Mouse (Mus musculus) limb, embryonic 15.5 days (tissue): ENCODE measurements at regions not wholly inside any gene's neighbourhood (a gene's known extent, or its start where the extent isn't known, plus 50 kb on each side); places are given as distances from the start of the nearest gene placed in this dataset.
"Not testable (repeated sequence)": the region's sequence is repeated elsewhere in the genome, so short reads cannot be mapped to it uniquely, and the experiment has no call there.

Experiments used
- ATAC-seq: fragments of 200-750 bp; cut with Nextera tagmentation; 2 replicates; pipeline ENCODE4 v1.8.0; 2017; ENCODE audit warnings: low read depth, moderate TSS enrichment; ENCODE audit not compliant: insufficient number of reproducible peaks, low FRiP score, low TSS enrichment
- H3K27ac ChIP-seq: fragments of 300-500 bp; sonication (generic); 2 replicates; pipeline ENCODE4 v1.5.1; 2015; ENCODE audit warnings: moderate library complexity, mild to moderate bottlenecking, inconsistent platforms
- H3K27me3 ChIP-seq: fragments of 300-500 bp; sonication (generic); 2 replicates; pipeline ENCODE4 v1.6.1; 2015; ENCODE audit warnings: inconsistent platforms
- H3K36me3 ChIP-seq: fragments of 300-500 bp; sonication (generic); 2 replicates; pipeline ENCODE4 v1.6.1; 2015; ENCODE audit warnings: inconsistent platforms
- H3K4me1 ChIP-seq: fragments of 300-500 bp; sonication (generic); 2 replicates; pipeline ENCODE4 v1.6.1; 2015; ENCODE audit warnings: inconsistent platforms
- H3K4me2 ChIP-seq: fragments of 300-500 bp; sonication (generic); 2 replicates; pipeline ENCODE4 v1.6.1; 2015; ENCODE audit warnings: mild to moderate bottlenecking, inconsistent platforms
- H3K4me3 ChIP-seq: fragments of 300-500 bp; sonication (generic); 2 replicates; pipeline ENCODE4 v1.5.1; 2015; ENCODE audit warnings: mild to moderate bottlenecking, inconsistent platforms
- H3K9ac ChIP-seq: fragments of 300-500 bp; sonication (generic); 2 replicates; pipeline ENCODE4 v1.6.1; 2015; ENCODE audit warnings: inconsistent platforms
- H3K9me3 ChIP-seq: fragments of 300-500 bp; sonication (generic); 2 replicates; pipeline ENCODE4 v1.6.1; 2016; ENCODE audit warnings: inconsistent platforms
- WGBS: fragments of 180-500 bp; shearing (Covaris S2); methylation state at CpG from one replicate; pipeline ENCODE4 v1.1.7; 2015; 5-methylcytosine and 5-hydroxymethylcytosine counted together

- H3K9ac ChIP-seq, result no peak overlapping the region
- peak overlapping the region; percentile 30 for H3K4me2 ChIP-seq
- 12% methylated on average over 8 of the region's 8 CpGs for WGBS
- ATAC-seq, result no peak
- H3K4me1 ChIP-seq, result peaks cover 31% of the 10 kb centered on the region
- H3K9me3 ChIP-seq, result no peaks in the 10 kb centered on the region
- H3K36me3 ChIP-seq, result no peaks in the 10 kb centered on the region
- H3K4me3 ChIP-seq, result no peak overlapping the region
- H3K27me3 ChIP-seq, result no peaks in the 10 kb centered on the region
- peak overlapping the region; percentile 87 for H3K27ac ChIP-seq
Observed at GRCm38 (mm10) chr5:74792936-74793335, 90.2 kb upstream of the Lnx1 start.

GRCm38 (mm10) chr5:74792301-74792700 is 89.6 kb upstream of the Lnx1 start:
- H3K4me2 ChIP-seq, result peak overlapping the region; percentile 30
- peak; percentile 56; the same call in 1 of the 2 replicates for ATAC-seq
- H3K36me3 ChIP-seq, result no peaks in the 10 kb centered on the region
- no peaks in the 10 kb centered on the region for H3K9me3 ChIP-seq
- H3K4me1 ChIP-seq, result peaks cover 31% of the 10 kb centered on the region
- no peaks in the 10 kb centered on the region for H3K27me3 ChIP-seq
- H3K27ac ChIP-seq, result peak overlapping the region; percentile 87
- 1% methylated on average over 7 of the region's 7 CpGs for WGBS
- 0 out of 2 replicates have a peak overlapping the region, but pooled peaks have one; percentile 1 for H3K9ac ChIP-seq
- no peak overlapping the region for H3K4me3 ChIP-seq

- H3K27me3 ChIP-seq, H3K9ac ChIP-seq, H3K4me2 ChIP-seq, H3K27ac ChIP-seq, ATAC-seq, H3K9me3 ChIP-seq, H3K4me3 ChIP-seq, H3K36me3 ChIP-seq: not testable (repeated sequence)
- WGBS, result 61% methylated on average over 4 of the region's 4 CpGs
- peaks cover 27% of the 10 kb centered on the region for H3K4me1 ChIP-seq
Observed at GRCm38 (mm10) chr5:74790501-74790900, 87.8 kb upstream of the Lnx1 start.

GRCm38 (mm10) chr5:74783906-74784305 is 81.2 kb upstream of the Lnx1 start:
- no peak overlapping the region for H3K4me2 ChIP-seq
- no peak overlapping the region for H3K27ac ChIP-seq
- no peak overlapping the region for H3K9ac ChIP-seq
- 42% methylated on average over 9 of the region's 9 CpGs for WGBS
- no peaks in the 10 kb centered on the region for H3K9me3 ChIP-seq
- ATAC-seq, result no peak
- no peak overlapping the region for H3K4me3 ChIP-seq
- no peaks in the 10 kb centered on the region for H3K36me3 ChIP-seq
- no peaks in the 10 kb centered on the region for H3K27me3 ChIP-seq
- 0 out of 2 replicates have a peak, but pooled peaks cover 4% of the 10 kb centered on the region for H3K4me1 ChIP-seq

GRCm38 (mm10) chr5:74778076-74778465 is 75.4 kb upstream of the Lnx1 start:
- Histone ChIP-seq H3K9me3 (no peaks in the 10 kb centered on the region), H3K4me1 (peaks cover 10% of the 10 kb centered on the region; the same call in 1 of the 2 replicates), H3K27me3 (no peaks in the 10 kb centered on the region), H3K4me3 (no peak overlapping the region), H3K4me2 (no peak overlapping the region), H3K9ac (no peak overlapping the region), H3K36me3 (no peaks in the 10 kb centered on the region), H3K27ac (no peak overlapping the region)
- 71% methylated on average over 1 of the region's 1 CpGs for WGBS
- ATAC-seq, result no peak

- no peak for ATAC-seq
- no peak overlapping the region for H3K9ac ChIP-seq
- no peak overlapping the region for H3K27ac ChIP-seq
- H3K4me1 ChIP-seq, result peaks cover 10% of the 10 kb centered on the region; the same call in 1 of the 2 replicates
- WGBS, result 57% methylated on average over 10 of the region's 10 CpGs
- no peaks in the 10 kb centered on the region for H3K9me3 ChIP-seq
- H3K27me3 ChIP-seq, result no peaks in the 10 kb centered on the region
- no peak overlapping the region for H3K4me2 ChIP-seq
- no peaks in the 10 kb centered on the region for H3K36me3 ChIP-seq
- H3K4me3 ChIP-seq, result no peak overlapping the region
Observed at GRCm38 (mm10) chr5:74777381-74778075, 74.8 kb upstream of the Lnx1 start.

GRCm38 (mm10) chr5:74776081-74776480 is 73.4 kb upstream of the Lnx1 start:
- ATAC-seq, result no peak
- Histone ChIP-seq H3K27ac (no peak overlapping the region), H3K9me3 (no peaks in the 10 kb centered on the region), H3K9ac (no peak overlapping the region), H3K4me2 (no peak overlapping the region), H3K4me1 (peaks cover 10% of the 10 kb centered on the region; the same call in 1 of the 2 replicates), H3K4me3 (no peak overlapping the region), H3K36me3 (no peaks in the 10 kb centered on the region), H3K27me3 (no peaks in the 10 kb centered on the region)
- 75% methylated on average over 3 of the region's 3 CpGs for WGBS

- H3K36me3 ChIP-seq, result no peaks in the 10 kb centered on the region
- peaks cover 10% of the 10 kb centered on the region; the same call in 1 of the 2 replicates for H3K4me1 ChIP-seq
- no peaks in the 10 kb centered on the region for H3K27me3 ChIP-seq
- H3K4me3 ChIP-seq, result no peak overlapping the region
- H3K27ac ChIP-seq, result no peak overlapping the region
- no peak overlapping the region for H3K9ac ChIP-seq
- ATAC-seq, result no peak
- H3K9me3 ChIP-seq, result no peaks in the 10 kb centered on the region
- 64% methylated on average over 3 of the region's 3 CpGs for WGBS
- no peak overlapping the region for H3K4me2 ChIP-seq
Observed at GRCm38 (mm10) chr5:74775596-74775995, 72.9 kb upstream of the Lnx1 start.

- WGBS, result 28% methylated on average over 14 of the region's 14 CpGs
- Histone ChIP-seq H3K4me1 (peaks cover 10% of the 10 kb centered on the region; the same call in 1 of the 2 replicates), H3K9ac (no peak overlapping the region), H3K9me3 (no peaks in the 10 kb centered on the region), H3K4me2 (no peak overlapping the region), H3K4me3 (no peak overlapping the region), H3K27me3 (no peaks in the 10 kb centered on the region), H3K36me3 (no peaks in the 10 kb centered on the region), H3K27ac (peak overlapping the region; percentile 61)
- ATAC-seq, result peak; percentile 65; the same call in 1 of the 2 replicates
Observed at GRCm38 (mm10) chr5:74773558-74774429, 71.1 kb upstream of the Lnx1 start.

GRCm38 (mm10) chr5:74771121-74771520 is 68.4 kb upstream of the Lnx1 start:
- H3K27ac ChIP-seq, result peak overlapping the region; percentile 27; the same call in 1 of the 2 replicates
- no peaks in the 10 kb centered on the region for H3K36me3 ChIP-seq
- no peak overlapping the region for H3K4me3 ChIP-seq
- no peaks in the 10 kb centered on the region for H3K9me3 ChIP-seq
- ATAC-seq, result no peak
- H3K9ac ChIP-seq, result no peak overlapping the region
- 70% methylated on average over 7 of the region's 7 CpGs for WGBS
- H3K4me2 ChIP-seq, result no peak overlapping the region
- H3K27me3 ChIP-seq, result no peaks in the 10 kb centered on the region
- H3K4me1 ChIP-seq, result peaks cover 10% of the 10 kb centered on the region; the same call in 1 of the 2 replicates

- H3K4me1 ChIP-seq, result 0 out of 2 replicates have a peak, but pooled peaks cover 5% of the 10 kb centered on the region
- H3K4me2 ChIP-seq, result no peak overlapping the region
- no peaks in the 10 kb centered on the region for H3K9me3 ChIP-seq
- no peak for ATAC-seq
- H3K27me3 ChIP-seq, result no peaks in the 10 kb centered on the region
- no peak overlapping the region for H3K27ac ChIP-seq
- no peak overlapping the region for H3K4me3 ChIP-seq
- 48% methylated on average over 5 of the region's 5 CpGs for WGBS
- H3K9ac ChIP-seq, result no peak overlapping the region
- H3K36me3 ChIP-seq, result no peaks in the 10 kb centered on the region
Observed at GRCm38 (mm10) chr5:74769023-74769422, 66.3 kb upstream of the Lnx1 start.

- no peaks in the 10 kb centered on the region for H3K36me3 ChIP-seq
- H3K4me3 ChIP-seq, result no peak overlapping the region
- no peaks in the 10 kb centered on the region for H3K27me3 ChIP-seq
- H3K9ac ChIP-seq, result no peak overlapping the region
- H3K4me2 ChIP-seq, result no peak overlapping the region
- H3K9me3 ChIP-seq, result no peaks in the 10 kb centered on the region
- 68% methylated on average over 8 of the region's 8 CpGs for WGBS
- H3K4me1 ChIP-seq, result no peaks in the 10 kb centered on the region
- ATAC-seq, result no peak
- no peak overlapping the region for H3K27ac ChIP-seq
Observed at GRCm38 (mm10) chr5:74767993-74768392, 65.3 kb upstream of the Lnx1 start.
